Mouse (Mus musculus) testis, adult 2 months (tissue): ENCODE results near the gene Sik1.

Source experiments
- CTCF ChIP-seq: fragments of 200-500 bp; IDR thresholded peaks from 2 replicates; pipeline ENCODE4 v1.5.1; 2012; ENCODE audit warnings: low read depth, mild to moderate bottlenecking, inconsistent platforms, low read length, moderate library complexity; ENCODE audit not compliant: control insufficient read depth, insufficient read depth, insufficient replicate concordance
- POLR2A ChIP-seq: fragments of 200-500 bp; IDR thresholded peaks from 2 replicates; pipeline ENCODE4 v1.6.1; 2012; ENCODE audit warnings: low read depth, mild to moderate bottlenecking, inconsistent platforms, low read length, moderate library complexity; ENCODE audit not compliant: control insufficient read depth

- TF ChIP-seq POLR2A (no peak), CTCF (no peak)
Measured at GRCm38 (mm10) chr17:31857251-31857650, 1.6 kb upstream of the Sik1 start.
